Mouse (Mus musculus): ENCODE results near the gene A930004D18Rik. TPM values are rescaled to one million over a fixed set of nuclear protein-coding genes. Genes with fewer than 3 reads are reported as not detected.

Gene A930004D18Rik
- polyA plus RNA-seq (2017; shearing (Covaris generic)): 1 to 10 TPM; 3.4 TPM

GRCm38 (mm10) chr2:18037491-18037890 lies at the start of gene A930004D18Rik:
Gene A930004D18Rik (minus strand): TSS chr2:18037737.

DNA sequence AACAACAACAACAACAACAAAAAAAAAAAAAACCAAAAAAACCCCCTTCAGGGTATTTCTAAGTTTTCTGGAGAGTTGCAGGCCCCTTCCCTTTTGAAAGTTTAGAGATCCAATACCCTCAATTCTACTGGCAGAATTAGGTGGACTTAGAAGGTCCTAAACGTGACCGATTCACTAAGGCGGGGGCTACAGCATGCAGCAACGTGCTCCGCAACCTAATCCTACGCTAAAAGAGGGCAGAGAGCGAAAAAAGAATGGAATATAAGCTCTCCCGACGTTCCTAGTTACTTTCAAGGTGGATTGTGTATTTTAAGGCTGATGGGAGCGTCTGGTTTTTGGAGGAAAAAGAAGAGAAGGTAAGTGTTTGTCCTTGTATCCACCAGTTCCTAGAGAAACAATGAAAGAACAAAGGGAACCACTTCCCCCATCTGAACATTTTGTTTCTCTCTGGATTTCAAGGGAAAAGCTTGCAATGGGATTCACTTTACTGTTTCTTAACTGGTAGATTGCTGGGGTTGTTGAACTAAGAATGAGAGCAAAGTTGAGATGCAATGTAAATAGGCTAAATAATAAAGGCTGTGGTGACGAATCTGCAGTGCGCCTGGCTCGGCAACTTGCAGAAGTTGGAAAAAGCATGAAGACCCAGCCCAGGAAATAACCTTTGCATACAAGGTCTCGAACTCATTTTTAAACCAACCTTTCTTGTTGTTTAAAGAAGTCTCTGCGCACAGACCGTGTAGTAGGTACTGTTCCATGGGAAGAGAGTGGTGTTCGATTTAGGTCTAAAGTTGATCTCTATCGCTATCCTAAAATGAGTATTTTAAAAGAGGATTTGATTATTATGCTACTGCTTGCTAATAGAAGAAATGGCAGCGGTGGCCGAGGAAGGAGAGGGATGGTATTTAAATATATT lies 17.7 kb upstream of the A930004D18Rik start, which contains the start of gene Mllt10:
Mllt10 (plus strand) TSS at position 222 of the 913 bp plus-strand sequence.

GRCm38 (mm10) chr2:18048453-18049075 lies 11.0 kb upstream of the A930004D18Rik start, which contains the start of gene Skida1:
Gene Skida1 (minus strand): TSS chr2:18049051.

DNA sequence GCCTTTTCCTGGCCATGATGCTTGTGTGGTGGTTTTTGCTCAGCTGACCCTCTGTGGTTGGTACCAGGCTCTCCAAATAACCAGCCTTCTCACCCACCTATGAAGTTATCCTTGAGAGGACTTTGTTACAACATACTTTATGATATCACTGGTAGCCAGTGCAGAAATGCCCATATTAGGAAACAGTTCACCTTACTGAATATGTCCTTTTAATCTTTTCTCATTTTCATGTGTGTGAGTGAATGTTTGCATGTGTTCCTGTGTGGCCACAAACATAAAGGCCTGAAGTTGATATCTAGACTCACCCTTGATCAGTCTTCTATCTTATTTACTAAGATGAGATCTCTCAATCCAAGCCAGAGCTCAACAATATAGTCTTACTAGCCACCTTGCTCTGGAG lies 40.7 kb downstream of the A930004D18Rik start, which contains the start of gene H2al2a:
H2al2a (minus strand) TSS at position 101 of the 400 bp plus-strand sequence.

Other genes with a start within 250 kb of the A930004D18Rik start
- gene H2al2a, start 40.8 kb downstream of the A930004D18Rik start, polyA plus RNA-seq (2017; shearing (Covaris generic)): not detected
- under 1 TPM; 0.33 to 0.39 TPM for gene Skida1, start 11.3 kb upstream of the A930004D18Rik start, polyA plus RNA-seq (2017; shearing (Covaris generic))
- gene Mllt10, start 17.5 kb upstream of the A930004D18Rik start, polyA plus RNA-seq (2017; shearing (Covaris generic)): 10 to 100 TPM; 73.1 to 90.4 TPM